Mouse (Mus musculus) liver, postnatal 0 days (tissue): ENCODE measurements around the gene Begain. TPM values are rescaled to one million over a fixed set of nuclear protein-coding genes. Genes with fewer than 3 reads are reported as not detected.

ENCODE experiments used
- ATAC-seq: fragments of 200-750 bp; cut with Nextera tagmentation; 2 replicates; pipeline ENCODE4 v1.8.0; 2017; ENCODE audit warnings: mild to moderate bottlenecking, moderate library complexity
- DNase-seq: peaks from one replicate; pipeline ENCODE4 v3.0.0-alpha.2; 2016
- H3K27ac ChIP-seq: fragments of 300-500 bp; sonication (generic); 2 replicates; pipeline ENCODE4 v1.5.1; 2014; ENCODE audit warnings: antibody characterized with exemption, moderate library complexity, mild to moderate bottlenecking, low read depth
- H3K27me3 ChIP-seq: fragments of 300-500 bp; sonication (generic); 2 replicates; pipeline ENCODE4 v1.6.1; 2014; ENCODE audit warnings: low read length, control low read depth, mixed read lengths; ENCODE audit not compliant: insufficient read depth
- H3K36me3 ChIP-seq: fragments of 300-500 bp; sonication (generic); replicated peaks from 2 replicates; pipeline ENCODE4 v1.6.1; 2014; ENCODE audit warnings: mild to moderate bottlenecking, control low read depth, low read length, moderate library complexity, mixed read lengths; ENCODE audit not compliant: insufficient read depth
- H3K4me1 ChIP-seq: fragments of 300-500 bp; sonication (generic); 2 replicates; pipeline ENCODE4 v1.6.1; 2014; ENCODE audit warnings: antibody characterized with exemption, mild to moderate bottlenecking, control low read depth; ENCODE audit not compliant: insufficient read depth
- H3K4me2 ChIP-seq: fragments of 300-500 bp; sonication (generic); 2 replicates; pipeline ENCODE4 v1.6.1; 2014; ENCODE audit warnings: low read depth, mild to moderate bottlenecking, low read length, moderate library complexity, mixed read lengths
- H3K4me3 ChIP-seq: fragments of 300-500 bp; sonication (generic); 2 replicates; pipeline ENCODE4 v1.5.1; 2014; ENCODE audit warnings: low read depth, low read length
- H3K9ac ChIP-seq: fragments of 300-500 bp; sonication (generic); replicated peaks from 2 replicates; pipeline ENCODE4 v1.6.1; 2014; ENCODE audit warnings: mild to moderate bottlenecking, moderate library complexity
- H3K9me3 ChIP-seq: fragments of 300-500 bp; sonication (generic); 2 replicates; pipeline ENCODE4 v1.6.1; 2016; ENCODE audit warnings: mild to moderate bottlenecking, control low read depth, low read length, mixed read lengths
- CTCF ChIP-seq: sonication (generic); IDR thresholded peaks from 2 replicates; pipeline ENCODE4 v1.5.1; 2016; ENCODE audit warnings: antibody characterized with exemption, low read depth
- EP300 ChIP-seq: IDR thresholded peaks from 2 replicates; pipeline ENCODE4 v1.6.1; 2016; ENCODE audit warnings: antibody characterized with exemption, low read depth, mild to moderate bottlenecking
- WGBS: fragments of 180-500 bp; shearing (Covaris S2); extraction: QIAGEN DNeasy Blood & Tissue Kit; methylation state at CpG from one replicate; pipeline ENCODE4 v1.1.7; 2014; ENCODE audit not compliant: insufficient replicate concordance; 5-methylcytosine and 5-hydroxymethylcytosine counted together
- polyA plus RNA-seq: library from polyadenylated mRNA; unstranded; fragments of >200 nt; fragmentation: Nextera tagmentation; extraction: Ambion mirVana; gene quantifications from 2 replicates; pipeline ENCODE4 v1.2.1, GENCODE M21; 2015

Gene Begain
- polyA plus RNA-seq, 1 experiment from 2014 or later: 0.27 TPM

GRCm38 (mm10) chr12:109100381-109100780 lies 32.4 kb upstream of the Begain start:
- H3K27me3 ChIP-seq: no peaks in the 10 kb centered on the region
- H3K27ac ChIP-seq: no peak overlapping the region
- H3K4me2 ChIP-seq: no peak overlapping the region
- DNase-seq: no peak
- no peak for ATAC-seq
- no peak overlapping the region for H3K9ac ChIP-seq
- no peaks in the 10 kb centered on the region for H3K4me1 ChIP-seq
- H3K9me3 ChIP-seq: no peaks in the 10 kb centered on the region
- H3K4me3 ChIP-seq: no peak overlapping the region
- H3K36me3 ChIP-seq: no peaks in the 10 kb centered on the region
- 82% methylated on average over 7 of the region's 7 CpGs for WGBS
- TF ChIP-seq CTCF: no peak
- no peak for TF ChIP-seq EP300

DNA sequence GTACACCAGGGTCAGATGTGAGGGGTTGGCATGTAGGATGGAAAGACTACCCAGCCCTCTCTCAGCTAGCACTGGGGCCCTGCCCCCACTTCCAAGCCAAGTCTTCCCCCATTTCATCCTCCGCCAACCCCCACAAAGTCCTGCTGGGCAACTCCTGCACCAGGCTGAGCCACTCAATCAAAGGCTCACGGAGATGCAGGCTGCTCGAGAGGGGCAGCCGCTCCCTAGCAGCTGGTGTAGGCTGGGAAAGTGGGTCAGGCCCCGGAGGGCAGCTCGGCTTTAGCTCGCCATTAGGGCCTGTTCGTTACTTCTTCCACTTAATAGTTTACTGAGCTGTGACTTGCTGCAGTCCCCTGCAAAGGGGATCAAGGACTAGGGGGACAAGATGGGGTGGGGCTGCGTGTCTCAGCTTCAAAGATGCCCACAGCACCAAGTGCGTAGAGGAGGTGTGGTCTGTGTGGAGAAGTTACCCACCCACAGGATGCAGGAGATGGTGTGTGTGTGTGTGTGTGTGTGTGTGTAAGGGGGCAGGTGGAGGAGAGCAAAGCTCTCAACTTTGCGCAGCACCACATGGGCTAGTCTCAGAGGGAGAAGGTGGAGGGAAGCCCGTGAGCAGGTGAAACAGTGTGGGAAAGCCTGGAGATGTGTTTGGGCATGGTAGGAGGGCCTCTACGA lies 22.6 kb upstream of the Begain start:
- TF ChIP-seq EP300: no peak
- TF ChIP-seq CTCF: no peak
- WGBS: 74% methylated on average over 13 of the region's 13 CpGs
- no peaks in the 10 kb centered on the region for H3K9me3 ChIP-seq
- H3K27ac ChIP-seq: no peak overlapping the region
- ATAC-seq: no peak
- H3K27me3 ChIP-seq: no peaks in the 10 kb centered on the region
- H3K9ac ChIP-seq: no peak overlapping the region
- no peak overlapping the region for H3K4me2 ChIP-seq
- no peaks in the 10 kb centered on the region for H3K36me3 ChIP-seq
- no peak for DNase-seq
- no peak overlapping the region for H3K4me3 ChIP-seq
- H3K4me1 ChIP-seq: no peaks in the 10 kb centered on the region

- H3K27me3 ChIP-seq: no peaks in the 10 kb centered on the region
- ATAC-seq: no peak
- H3K9me3 ChIP-seq: no peaks in the 10 kb centered on the region
- TF ChIP-seq CTCF: no peak
- TF ChIP-seq EP300: no peak
- H3K4me3 ChIP-seq: no peak overlapping the region
- H3K27ac ChIP-seq: no peak overlapping the region
- H3K4me2 ChIP-seq: no peak overlapping the region
- H3K4me1 ChIP-seq: no peaks in the 10 kb centered on the region
- no peak for DNase-seq
- no peaks in the 10 kb centered on the region for H3K36me3 ChIP-seq
- WGBS: 79% methylated on average over 14 of the region's 14 CpGs
- H3K9ac ChIP-seq: no peak overlapping the region
Observed at GRCm38 (mm10) chr12:109090041-109090440, 22.0 kb upstream of the Begain start.

DNA sequence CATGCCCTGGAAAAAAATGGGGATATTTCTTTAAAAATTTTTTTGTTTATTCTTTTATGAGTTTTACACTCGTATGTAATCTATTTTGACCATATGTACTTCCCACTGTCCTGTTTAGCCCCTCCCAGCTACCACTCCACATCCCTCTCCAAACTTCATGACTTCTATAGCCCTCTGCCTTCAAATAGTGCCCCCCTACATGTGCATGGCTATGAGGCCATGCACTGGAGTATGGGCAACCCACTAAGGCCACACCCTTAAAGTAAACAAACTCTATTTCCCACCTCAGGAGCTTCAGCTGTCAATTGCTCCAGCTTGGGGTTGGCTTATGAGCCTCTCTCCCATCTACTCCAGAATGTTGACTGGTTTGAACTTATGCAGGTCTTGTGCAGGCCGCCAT lies 18.1 kb upstream of the Begain start:
- TF ChIP-seq EP300 (no peak), CTCF (no peak)
- H3K4me2 ChIP-seq: no peak overlapping the region
- ATAC-seq: no peak
- no peak for DNase-seq
- H3K9me3 ChIP-seq: no peaks in the 10 kb centered on the region
- H3K4me1 ChIP-seq: no peaks in the 10 kb centered on the region
- no peak overlapping the region for H3K4me3 ChIP-seq
- H3K27ac ChIP-seq: no peak overlapping the region
- no peak overlapping the region for H3K9ac ChIP-seq
- 74% methylated on average over 2 of the region's 2 CpGs for WGBS
- H3K27me3 ChIP-seq: no peaks in the 10 kb centered on the region
- H3K36me3 ChIP-seq: no peaks in the 10 kb centered on the region

DNA sequence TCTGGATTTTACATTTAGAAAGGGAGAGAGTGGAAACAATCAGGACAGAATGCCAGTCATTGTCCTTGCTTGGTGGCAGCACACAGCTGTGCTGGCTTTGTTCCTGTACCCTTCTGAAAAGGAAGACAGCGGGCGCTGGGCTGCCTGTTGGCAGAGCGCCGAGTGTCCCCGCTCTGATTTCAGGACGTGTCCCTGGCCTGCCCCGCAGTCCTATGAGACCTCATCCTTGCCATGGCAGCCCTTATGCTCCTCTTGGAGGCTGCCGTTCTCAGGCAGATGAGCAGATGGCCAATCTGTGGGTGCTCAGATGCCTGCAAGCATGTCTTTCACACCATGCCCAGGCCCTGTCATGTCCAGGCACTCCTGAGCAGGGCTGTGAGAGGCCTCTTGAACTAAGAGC lies 17.7 kb upstream of the Begain start:
- ATAC-seq: no peak
- 82% methylated on average over 8 of the region's 8 CpGs for WGBS
- no peaks in the 10 kb centered on the region for H3K4me1 ChIP-seq
- H3K9me3 ChIP-seq: no peaks in the 10 kb centered on the region
- no peak overlapping the region for H3K4me3 ChIP-seq
- DNase-seq: no peak
- no peak overlapping the region for H3K4me2 ChIP-seq
- H3K36me3 ChIP-seq: no peaks in the 10 kb centered on the region
- H3K27ac ChIP-seq: no peak overlapping the region
- H3K9ac ChIP-seq: no peak overlapping the region
- no peaks in the 10 kb centered on the region for H3K27me3 ChIP-seq
- TF ChIP-seq CTCF (no peak), EP300 (no peak)

GRCm38 (mm10) chr12:109085046-109085445 lies 17.0 kb upstream of the Begain start:
- ATAC-seq (no peak), DNase-seq (no peak)
- H3K27me3 ChIP-seq: no peaks in the 10 kb centered on the region
- WGBS: 71% methylated on average over 5 of the region's 5 CpGs
- no peak overlapping the region for H3K4me2 ChIP-seq
- no peaks in the 10 kb centered on the region for H3K4me1 ChIP-seq
- H3K27ac ChIP-seq: no peak overlapping the region
- H3K9ac ChIP-seq: no peak overlapping the region
- TF ChIP-seq EP300 (no peak), CTCF (no peak)
- H3K36me3 ChIP-seq: no peaks in the 10 kb centered on the region
- no peak overlapping the region for H3K4me3 ChIP-seq
- H3K9me3 ChIP-seq: no peaks in the 10 kb centered on the region

DNA sequence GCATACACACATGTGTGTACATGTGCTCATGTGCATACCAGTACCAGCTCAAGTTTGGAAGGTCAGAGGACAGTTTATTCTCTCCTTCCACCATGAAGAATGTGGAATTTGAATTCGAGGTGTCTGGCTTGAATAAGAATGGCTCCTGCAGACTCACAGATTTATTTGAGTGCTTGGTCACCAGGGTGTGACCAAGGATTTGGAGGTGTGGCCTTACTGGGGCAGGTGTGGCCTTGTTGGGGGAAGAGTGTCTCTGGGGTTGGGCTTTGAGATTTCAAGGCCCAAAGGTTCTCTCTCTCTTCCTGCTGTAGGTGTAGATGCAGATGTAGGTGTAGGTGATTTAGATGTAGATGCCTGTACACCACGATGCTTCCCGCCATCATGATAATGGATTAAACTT lies 15.5 kb upstream of the Begain start:
- Histone ChIP-seq H3K4me2 (no peak overlapping the region), H3K9ac (no peak overlapping the region), H3K4me1 (no peaks in the 10 kb centered on the region), H3K36me3 (no peaks in the 10 kb centered on the region), H3K27ac (no peak overlapping the region), H3K4me3 (no peak overlapping the region), H3K9me3 (no peaks in the 10 kb centered on the region), H3K27me3 (no peaks in the 10 kb centered on the region)
- TF ChIP-seq CTCF (no peak), EP300 (no peak)
- ATAC-seq: no peak
- no peak for DNase-seq
- WGBS: 73% methylated on average over 3 of the region's 3 CpGs
